Mouse (Mus musculus) mouse embryonic stem cell (cell line): ENCODE results near the gene Med1.
"Not testable (repeated sequence)": the region's sequence is repeated elsewhere in the genome, so short reads cannot be mapped to it uniquely, and the experiment has no call there.

Source experiments
- in situ Hi-C, 2 experiments: fragments of 300-500 bp; cut with MboI; formaldehyde crosslinking; loops; 1 replicate in 1 of 2; 3 replicates in 1 of 2; pipeline ENCODE4 v1.14.3; 2019 to 2020; ENCODE audit warnings: low sequenced_read_pairs in 2 of 2, low pct_unique_long_range_greater_than_20kb in 1 of 2, mixed read lengths in 1 of 2; ENCODE audit not compliant: unreplicated experiment in 1 of 2

The Med1 gene

DNA sequence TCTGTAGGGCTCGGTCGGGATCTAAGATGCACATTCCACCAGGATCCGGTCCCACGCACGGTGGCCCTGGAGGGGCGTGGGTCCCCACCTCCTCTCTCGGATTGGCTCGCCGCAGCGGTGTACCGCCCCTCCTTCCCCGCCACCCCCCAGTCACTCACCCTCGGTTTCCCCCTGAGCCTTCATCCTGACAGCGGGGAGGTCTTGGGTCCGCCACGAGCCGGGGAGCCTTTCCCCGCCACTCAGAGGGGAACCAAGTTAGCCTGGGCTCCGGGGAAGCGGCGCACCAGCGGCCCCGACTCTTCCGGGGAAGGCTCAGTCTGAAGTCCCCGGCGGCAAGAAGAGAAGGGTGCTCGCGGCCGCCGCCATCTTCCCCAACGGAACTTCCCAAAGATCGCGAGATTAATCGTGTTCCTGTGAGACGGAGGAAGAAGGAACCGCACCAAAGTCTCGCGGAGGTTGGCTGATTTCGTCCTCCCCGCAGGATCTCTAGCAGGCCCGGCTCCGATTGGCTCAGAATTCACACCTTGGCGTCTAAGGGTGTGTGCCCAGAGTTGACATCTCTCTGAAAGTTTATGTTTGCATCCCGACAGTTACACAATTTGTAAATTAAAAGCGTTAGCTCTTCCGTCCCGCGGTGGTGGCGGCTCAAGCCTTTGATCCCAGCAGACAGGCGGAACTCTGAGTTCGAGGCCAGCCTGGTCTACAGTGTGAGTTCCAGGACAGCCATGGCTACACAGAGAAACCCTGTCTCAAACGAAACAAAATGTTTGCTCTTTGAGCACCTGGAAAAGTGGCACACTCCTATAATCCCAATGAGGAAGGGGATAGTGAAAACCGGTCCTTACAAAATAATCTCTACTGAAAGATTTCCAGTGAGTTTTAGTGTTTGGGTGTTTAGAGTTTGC lies at the start of gene Med1:
Med1 (minus strand) TSS at position 393 of the 905 bp plus-strand sequence.
- in situ Hi-C loops, result no loop called here

DNA sequence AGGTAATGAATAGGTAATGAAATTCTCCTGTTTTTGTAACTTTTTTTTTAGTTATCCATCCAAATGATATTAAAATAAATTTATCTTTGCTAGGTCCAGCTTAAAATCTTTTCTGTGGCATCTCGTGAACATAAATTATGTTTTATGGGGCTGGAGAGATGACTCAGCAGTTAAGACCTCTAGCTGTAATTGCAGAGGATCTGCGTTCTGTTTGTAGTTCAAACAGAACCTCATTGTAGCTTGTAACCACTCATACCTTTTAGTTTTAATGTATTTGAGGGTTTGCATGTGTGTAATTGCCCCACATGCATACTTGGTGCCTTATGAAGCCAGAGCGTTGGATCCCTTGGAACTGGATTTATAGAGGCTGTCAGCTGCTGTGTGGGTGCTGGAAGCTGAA lies 45.9 kb upstream of the Med1 start:
- in situ Hi-C loops, result loop anchor here (10.0 to 25.0 kb wide), 3 partner anchors 74 to 776 kb away; partner anchors contain the start of gene Top2a (in 1 of the 2)

DNA sequence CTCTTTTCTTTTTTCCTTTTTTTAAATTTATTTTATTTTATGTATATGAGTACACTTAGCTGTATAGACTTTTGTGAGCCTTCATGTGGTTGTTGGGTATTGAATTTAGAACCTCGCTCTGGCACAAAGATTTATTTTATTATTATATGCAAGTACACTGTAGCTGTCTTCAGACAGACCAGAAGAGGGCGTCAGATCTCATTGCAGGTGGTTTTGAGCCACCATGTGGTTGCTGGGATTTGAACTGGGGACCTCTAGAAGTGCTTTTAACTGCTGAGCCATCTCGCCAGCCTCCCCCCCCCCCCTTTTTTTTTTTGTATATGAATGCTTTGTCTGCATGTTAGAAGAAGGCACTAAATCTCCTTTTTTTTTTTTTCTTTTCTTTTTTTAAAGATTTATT lies 45.3 kb upstream of the Med1 start:
- in situ Hi-C loops, result loop anchor here (10.0 to 25.0 kb wide), 3 partner anchors 74 to 776 kb away; partner anchors contain the start of gene Top2a (in 1 of the 2)

DNA sequence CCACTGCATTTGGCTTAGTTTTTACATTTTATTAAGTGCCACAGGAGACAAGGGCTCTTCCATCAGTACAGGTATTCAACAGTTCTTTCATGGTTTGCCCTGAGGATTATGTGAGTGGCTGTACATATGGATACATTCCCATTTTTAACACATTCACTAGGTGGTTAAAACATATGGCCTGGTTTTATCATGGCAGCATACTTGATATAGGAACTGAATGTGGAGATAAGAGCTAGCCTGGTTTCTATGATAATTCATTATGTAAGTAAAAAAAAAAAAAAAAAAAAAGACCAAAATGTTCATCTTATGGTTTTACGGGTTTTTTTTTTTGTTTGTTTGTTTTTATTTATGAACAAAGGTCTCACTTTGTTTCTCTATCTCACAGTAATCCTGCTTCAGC lies 33.3 kb upstream of the Med1 start:
- in situ Hi-C loops, result loop anchor here in 1 of 2 experiments (25.0 kb wide), 1 partner anchor 786 kb away; the partner anchor contains the start of gene Top2a

DNA sequence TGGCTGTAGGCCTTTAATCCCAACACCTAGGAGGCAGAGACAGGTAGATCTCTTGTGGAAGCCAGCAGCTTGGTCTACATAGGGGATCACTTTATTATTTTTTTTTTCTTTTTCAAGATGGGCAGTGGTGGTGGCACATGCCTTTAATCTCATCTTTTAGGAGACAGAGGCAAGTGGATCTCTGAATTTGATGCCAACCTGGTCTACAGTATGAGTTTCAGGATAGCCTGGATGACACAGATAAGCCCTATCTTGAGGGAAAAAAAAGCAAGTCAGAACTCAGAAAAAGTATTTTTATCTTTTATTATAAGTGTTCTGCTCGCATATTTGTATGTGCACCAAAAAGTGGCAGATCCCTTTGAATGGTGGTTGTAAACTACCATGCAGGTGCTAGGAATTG lies 20.2 kb upstream of the Med1 start:
- in situ Hi-C loops, result loop anchor here in 1 of 2 experiments (25.0 kb wide), 1 partner anchor 1051 kb away; the partner anchor contains the start of gene Tbkbp1

DNA sequence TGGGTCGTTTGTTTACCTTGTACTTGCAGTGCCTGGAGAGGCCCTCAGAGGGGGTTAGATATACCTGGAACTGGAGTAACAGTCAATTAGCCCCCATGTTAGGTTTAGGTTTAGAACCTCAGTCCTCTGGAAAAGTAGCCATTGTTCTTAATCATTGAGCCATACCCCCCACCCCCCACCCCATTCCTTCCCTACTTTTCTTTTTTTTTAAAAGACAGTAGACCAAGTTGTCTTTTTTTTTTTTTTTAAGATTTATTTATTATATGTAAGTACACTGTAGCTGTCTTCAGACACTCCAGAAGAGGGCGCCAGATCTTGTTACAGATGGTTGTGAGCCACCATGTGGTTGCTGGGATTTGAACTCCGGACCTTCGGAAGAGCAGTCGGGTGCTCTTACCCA lies 16.6 kb upstream of the Med1 start:
- in situ Hi-C loops, result loop anchor here in 1 of 2 experiments (25.0 kb wide), 1 partner anchor 1047 kb away; the partner anchor contains the start of gene Tbkbp1

GRCm38 (mm10) chr11:98206281-98206680 lies 13.2 kb upstream of the Med1 start:
- in situ Hi-C loops, result loop anchor here in 1 of 2 experiments (25.0 kb wide), 1 partner anchor 1044 kb away; the partner anchor contains the start of gene Tbkbp1

- in situ Hi-C loops, result loop anchor here in 1 of 2 experiments (25.0 kb wide), 1 partner anchor 1043 kb away; the partner anchor contains the start of gene Tbkbp1
Observed at GRCm38 (mm10) chr11:98205463-98205862, 12.4 kb upstream of the Med1 start.

- in situ Hi-C loops, result loop anchor here in 1 of 2 experiments (25.0 kb wide), 1 partner anchor 1042 kb away; the partner anchor contains the start of gene Tbkbp1
Observed at GRCm38 (mm10) chr11:98203931-98204421, 10.9 kb upstream of the Med1 start.

DNA sequence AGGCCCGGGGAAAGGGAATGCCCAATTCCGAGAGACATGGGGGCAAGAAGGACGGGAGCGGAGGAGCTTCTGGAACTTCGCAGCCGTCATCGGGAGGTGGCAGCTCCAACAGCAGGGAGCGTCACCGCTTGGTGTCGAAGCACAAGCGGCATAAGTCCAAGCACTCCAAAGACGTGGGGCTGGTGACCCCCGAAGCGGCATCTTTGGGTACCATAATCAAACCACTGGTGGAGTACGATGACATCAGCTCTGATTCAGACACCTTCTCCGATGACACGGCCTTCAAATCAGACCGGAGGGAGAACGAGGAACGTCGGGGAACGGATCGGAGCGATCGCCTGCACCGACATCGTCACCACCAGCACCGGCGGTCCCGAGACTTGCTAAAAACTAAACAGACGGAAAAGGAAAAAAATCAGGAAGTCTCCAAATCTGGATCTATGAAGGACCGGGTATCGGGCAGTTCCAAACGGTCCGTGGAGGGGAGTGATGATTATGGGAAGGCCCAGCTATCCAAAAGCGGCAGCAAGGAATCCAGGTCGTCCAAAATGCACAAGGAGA lies 10.3 kb upstream of the Med1 start:
- in situ Hi-C loops, result loop anchor here in 1 of 2 experiments (25.0 kb wide), 1 partner anchor 1041 kb away; the partner anchor contains the start of gene Tbkbp1

GRCm38 (mm10) chr11:98202641-98203350 lies 9.7 kb upstream of the Med1 start, which contains the start of gene Cdk12:
Gene Cdk12, plus strand, starts transcription at chr11:98203059.
- in situ Hi-C loops, result loop anchor here in 1 of 2 experiments (25.0 kb wide), 1 partner anchor 1040 kb away; the partner anchor contains the start of gene Tbkbp1

- in situ Hi-C loops, result loop anchor here in 1 of 2 experiments (25.0 kb wide), 1 partner anchor 1040 kb away; the partner anchor contains the start of gene Tbkbp1
Observed at GRCm38 (mm10) chr11:98201791-98202640, 8.9 kb upstream of the Med1 start.

- in situ Hi-C loops, result no loop called here
Observed at GRCm38 (mm10) chr11:98190820-98191219, 2.3 kb downstream of the Med1 start.

- in situ Hi-C loops, result no loop called here
Observed at GRCm38 (mm10) chr11:98187640-98188395, 5.3 kb downstream of the Med1 start.

DNA sequence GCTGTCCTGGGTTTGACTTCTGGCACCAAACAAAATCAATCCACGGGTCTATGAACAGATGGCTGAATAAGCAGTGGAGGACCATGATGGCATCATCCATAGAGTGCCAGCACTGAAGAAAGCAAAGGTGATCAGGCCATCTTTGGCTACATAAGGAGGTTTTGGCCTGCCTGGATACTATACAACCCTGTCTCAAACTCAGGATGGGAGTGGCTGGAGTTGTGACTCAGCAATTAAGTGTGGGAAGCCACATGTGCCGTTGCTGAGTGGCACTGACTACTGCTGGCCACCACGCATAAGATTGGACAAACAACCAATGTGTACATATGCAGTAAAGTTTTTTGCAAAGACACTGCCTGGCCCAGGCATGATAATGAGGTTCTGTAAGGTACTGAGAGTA lies 10.9 kb downstream of the Med1 start:
- in situ Hi-C loops, result not testable (repeated sequence)

GRCm38 (mm10) chr11:98168400-98168799 lies 24.7 kb downstream of the Med1 start:
- in situ Hi-C loops, result loop anchor here in 1 of 2 experiments (10.0 kb wide), 1 partner anchor 66 kb away; no protein-coding TSS in a partner anchor
